Mouse (Mus musculus): ENCODE measurements around the gene Krtap7-1. TPM values are rescaled to one million over a fixed set of nuclear protein-coding genes. Genes with fewer than 3 reads are reported as not detected.

Krtap7-1 gene
- polyA plus RNA-seq, 1 experiment from 2014 or later, result not detected

DNA sequence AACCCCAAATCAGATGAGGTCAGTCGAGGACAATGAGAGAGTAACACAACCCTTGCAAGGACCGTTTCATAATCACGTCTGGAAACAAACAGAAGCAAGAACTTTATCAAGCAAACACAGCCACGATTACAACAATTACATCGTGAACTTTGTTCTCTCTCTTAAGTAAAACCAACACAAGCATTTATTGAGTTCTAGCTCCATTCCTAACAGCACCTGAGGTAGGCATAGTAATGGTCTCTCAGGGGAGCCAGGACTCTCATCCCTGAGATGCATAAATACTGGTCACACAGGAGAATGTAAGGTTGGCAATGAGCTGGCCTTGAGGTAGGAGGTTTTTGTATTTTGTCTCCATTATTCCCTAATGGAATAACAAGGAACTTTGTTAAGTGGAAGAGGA is 6.3 kb downstream of the Krtap7-1 start:
- Histone ChIP-seq H3K9me3 (no peaks in the 10 kb centered on the region), H3K4me2 (no peak overlapping the region), H3K9ac (no peak overlapping the region), H3K27me3 (replicated peaks) (no peaks in the 10 kb centered on the region), H3K36me3 (replicated peaks) (no peaks in the 10 kb centered on the region), H3K4me1 (no peaks in the 10 kb centered on the region), H3K4me3 (no peak overlapping the region), H3K27ac (no peak overlapping the region)
- WGBS, result 89% methylated on average over 5 of the region's 5 CpGs
- no peak for ATAC-seq (replicated peaks)

DNA sequence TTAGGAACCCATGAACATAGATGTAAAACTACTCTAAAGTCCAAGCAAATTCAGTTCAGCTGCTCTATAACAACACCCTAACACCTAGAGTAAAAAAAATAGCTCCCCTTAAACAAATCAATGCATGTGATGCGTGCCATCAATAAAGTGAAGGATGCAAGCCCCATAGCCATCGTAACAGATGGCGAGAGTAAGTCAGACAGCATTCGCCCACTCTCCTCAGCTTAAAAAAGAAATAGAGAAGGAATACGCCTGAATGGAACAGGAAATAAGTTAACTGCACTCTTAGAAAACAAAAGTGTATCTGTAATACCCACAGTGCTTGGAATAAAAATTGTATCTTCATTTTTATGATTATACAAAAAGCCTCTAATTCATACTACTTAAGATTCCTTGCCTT is 11.1 kb downstream of the Krtap7-1 start:
- no peaks in the 10 kb centered on the region for H3K4me1 ChIP-seq
- WGBS, result 89% methylated on average over 5 of the region's 5 CpGs
- ATAC-seq (replicated peaks), result no peak

DNA sequence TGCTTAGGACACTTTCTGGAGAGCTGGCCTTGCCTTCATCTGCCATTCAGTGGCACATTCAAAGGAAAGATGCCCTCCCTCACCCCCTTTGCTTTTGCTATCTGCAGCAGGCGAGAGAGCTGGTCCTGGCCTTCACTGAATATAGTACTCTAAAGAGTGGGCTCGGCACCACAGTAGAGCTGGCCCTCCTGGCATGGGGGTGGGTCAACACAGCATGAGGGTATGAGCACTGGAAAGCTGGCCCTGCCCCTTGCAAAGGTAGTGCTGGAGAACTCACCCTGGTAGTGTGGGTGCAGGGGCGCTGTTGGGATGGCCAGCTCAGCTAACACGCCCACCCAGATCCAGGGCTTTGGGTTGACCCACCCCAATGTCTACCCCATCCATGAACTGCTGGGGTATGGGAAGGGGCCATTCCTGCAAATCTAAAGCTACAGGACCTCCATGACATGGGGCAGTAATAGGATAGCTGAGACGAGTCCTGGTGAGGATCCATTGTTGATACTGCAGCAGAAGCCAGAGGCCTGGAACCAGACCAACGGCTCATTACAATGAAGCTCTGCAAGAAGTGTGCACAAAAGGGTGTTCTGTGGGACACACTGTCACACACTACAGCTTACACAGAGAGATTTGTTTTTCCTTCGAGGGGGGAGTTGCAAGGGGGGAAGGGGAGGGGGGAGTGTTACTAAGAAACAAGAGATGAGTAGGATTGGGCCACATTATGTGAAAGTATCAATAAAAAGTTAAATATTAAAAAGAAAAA is 12.5 kb downstream of the Krtap7-1 start:
- Histone ChIP-seq H3K4me2 (no peak overlapping the region), H3K36me3 (replicated peaks) (no peaks in the 10 kb centered on the region), H3K9me3 (no peaks in the 10 kb centered on the region), H3K4me1 (no peaks in the 10 kb centered on the region), H3K27ac (no peak overlapping the region), H3K4me3 (no peak overlapping the region), H3K27me3 (replicated peaks) (no peaks in the 10 kb centered on the region), H3K9ac (no peak overlapping the region)
- 76% methylated on average over 7 of the region's 7 CpGs for WGBS
- no peak for ATAC-seq (replicated peaks)

More for the DNA sequence above, 11.1 kb downstream of the Krtap7-1 start:
- H3K9me3 ChIP-seq, result no peaks in the 10 kb centered on the region
- no peaks in the 10 kb centered on the region for H3K27me3 ChIP-seq (replicated peaks)
- no peak overlapping the region for H3K27ac ChIP-seq
- no peak overlapping the region for H3K4me2 ChIP-seq
- H3K9ac ChIP-seq, result no peak overlapping the region
- H3K36me3 ChIP-seq (replicated peaks), result no peaks in the 10 kb centered on the region
- no peak overlapping the region for H3K4me3 ChIP-seq

DNA sequence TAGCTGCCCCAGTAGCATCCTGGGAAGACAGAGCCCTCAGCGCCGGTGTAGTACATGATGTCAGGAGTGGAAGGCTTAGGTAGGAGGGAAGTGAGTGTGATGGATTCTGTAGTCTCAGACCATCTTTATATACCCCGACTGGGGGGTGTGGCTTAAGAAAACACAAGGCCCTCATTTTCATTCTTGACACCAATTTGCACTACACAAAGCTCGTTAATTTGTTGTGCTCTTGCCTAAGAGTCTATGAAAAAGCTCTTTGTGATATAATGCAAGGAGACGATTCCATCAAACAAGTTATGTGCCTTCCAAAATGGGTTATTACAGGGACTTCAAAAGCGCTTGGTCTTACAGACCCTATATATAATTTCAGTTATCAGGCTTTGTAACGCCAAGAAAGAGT is 20.3 kb downstream of the Krtap7-1 start, which contains the start of gene Krtap8-1:
Gene Krtap8-1 (minus strand): TSS at position 101 of the 400 bp plus-strand sequence.
- Histone ChIP-seq H3K27ac (no peak within 1 kb of the TSS), H3K27me3 (replicated peaks) (no peaks in the 10 kb centered on the region), H3K36me3 (replicated peaks) (no peaks in the 10 kb centered on the region), H3K4me2 (no peak within 1 kb of the TSS), H3K4me3 (no peak within 1 kb of the TSS), H3K9ac (no peak within 1 kb of the TSS), H3K4me1 (no peaks in the 10 kb centered on the region), H3K9me3 (no peaks in the 10 kb centered on the region)
- ATAC-seq (replicated peaks), result no peak
- WGBS, result 92% methylated on average over 7 of the region's 7 CpGs

DNA sequence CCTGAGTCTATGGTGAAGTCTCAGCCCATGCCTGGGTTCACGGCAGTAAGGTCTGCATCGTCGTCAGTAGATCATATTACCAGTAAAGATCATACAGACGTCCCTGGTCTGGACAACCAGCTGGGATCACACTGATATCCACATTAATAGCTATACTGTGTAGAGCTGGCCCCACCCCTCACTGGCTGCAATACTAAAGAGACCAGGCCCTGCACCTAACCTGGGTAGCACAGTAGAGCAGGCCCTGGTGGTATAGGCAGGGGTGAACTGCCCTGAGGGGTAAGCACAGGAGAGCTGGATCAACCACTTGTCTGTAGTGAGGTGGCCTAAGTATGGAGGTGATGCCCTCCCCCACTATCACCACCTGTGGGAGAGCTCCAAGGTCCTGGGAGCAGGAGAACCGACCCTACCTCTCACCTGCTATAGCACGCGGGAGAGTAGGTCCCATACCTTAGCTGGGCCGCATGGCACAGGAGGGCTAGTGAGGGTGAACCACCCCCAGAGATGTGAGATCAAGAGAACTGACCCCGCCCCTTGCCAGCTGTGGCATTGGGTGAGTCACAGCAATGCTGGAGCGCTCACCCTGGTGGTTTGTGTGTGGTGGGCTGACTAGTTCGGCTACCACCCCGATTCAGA is 30.3 kb downstream of the Krtap7-1 start:
- H3K27me3 ChIP-seq (replicated peaks), result no peaks in the 10 kb centered on the region
- no peak overlapping the region for H3K4me2 ChIP-seq
- no peak for ATAC-seq (replicated peaks)
- 89% methylated on average over 12 of the region's 12 CpGs for WGBS
- H3K4me1 ChIP-seq, result no peaks in the 10 kb centered on the region
- no peaks in the 10 kb centered on the region for H3K9me3 ChIP-seq
- no peak overlapping the region for H3K27ac ChIP-seq
- no peaks in the 10 kb centered on the region for H3K36me3 ChIP-seq (replicated peaks)
- H3K9ac ChIP-seq, result no peak overlapping the region
- H3K4me3 ChIP-seq, result no peak overlapping the region

DNA sequence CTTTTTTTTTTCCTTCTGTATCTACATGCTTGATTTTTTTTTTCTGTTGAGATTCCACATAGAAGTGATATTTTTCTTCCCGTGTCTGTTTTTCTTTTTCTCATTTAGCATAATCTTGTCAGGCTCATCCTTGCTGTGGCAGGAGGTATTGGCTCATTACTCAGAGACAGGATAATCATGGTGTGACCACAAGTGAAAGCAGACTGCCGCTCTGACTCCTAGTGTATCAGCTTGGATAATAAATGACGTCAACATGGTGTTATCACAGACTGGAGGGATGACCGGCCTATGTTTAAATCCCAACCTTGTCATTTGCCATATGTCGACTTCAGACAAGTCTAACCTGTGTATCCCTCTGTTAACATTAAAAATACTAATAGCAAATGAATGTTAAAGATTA is 46.9 kb downstream of the Krtap7-1 start:
- no peak for ATAC-seq (replicated peaks)
- no peak overlapping the region for H3K9ac ChIP-seq
- H3K9me3 ChIP-seq, result no peaks in the 10 kb centered on the region
- WGBS, result 76% methylated on average over 5 of the region's 5 CpGs
- H3K27me3 ChIP-seq (replicated peaks), result no peaks in the 10 kb centered on the region
- no peak overlapping the region for H3K27ac ChIP-seq
- no peak overlapping the region for H3K4me2 ChIP-seq
- no peaks in the 10 kb centered on the region for H3K36me3 ChIP-seq (replicated peaks)
- no peaks in the 10 kb centered on the region for H3K4me1 ChIP-seq
- no peak overlapping the region for H3K4me3 ChIP-seq

Other genes with a start within 250 kb of the Krtap7-1 start
- gene Krtap21-1, start 104.5 kb downstream of the Krtap7-1 start, polyA plus RNA-seq (2015; fragmentation: Nextera tagmentation; extraction: Ambion mirVana), result not detected in 2 replicates
- gene Krtap6-2, start 88.2 kb downstream of the Krtap7-1 start, polyA plus RNA-seq (2015; fragmentation: Nextera tagmentation; extraction: Ambion mirVana), result not detected in 2 replicates
- not detected in 2 replicates for gene Krtap8-1, start 20.4 kb downstream of the Krtap7-1 start, polyA plus RNA-seq (2015; fragmentation: Nextera tagmentation; extraction: Ambion mirVana)
- gene Krtap11-1, start 62.9 kb upstream of the Krtap7-1 start, polyA plus RNA-seq (2015; fragmentation: Nextera tagmentation; extraction: Ambion mirVana), result not detected in 2 replicates

All from midbrain, embryonic 15.5 days (tissue).